Mouse (Mus musculus): ENCODE data around the gene Dennd4a.

DNA sequence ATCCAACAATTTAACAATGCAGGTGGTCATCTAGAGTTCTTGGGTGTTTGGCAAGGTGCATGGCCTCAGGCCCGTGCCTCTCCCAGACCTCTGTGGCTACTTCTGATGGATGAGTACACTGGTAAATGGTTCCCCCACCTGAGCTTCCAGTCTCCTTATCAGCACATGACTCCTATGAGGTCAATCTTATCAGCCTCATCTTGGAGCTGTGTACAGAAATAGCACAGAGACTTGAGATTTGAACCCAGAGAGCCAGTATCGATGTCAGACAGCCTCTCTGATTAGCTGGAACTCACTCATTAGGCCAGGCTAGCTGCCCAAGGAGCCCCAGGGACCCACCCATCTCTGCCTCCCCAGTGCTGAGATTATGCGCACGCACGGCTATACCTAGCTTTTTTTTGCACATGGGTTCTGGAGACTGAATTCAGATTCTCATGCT is 40.7 kb upstream of the Dennd4a start:
- no peak for TF ChIP-seq CTCF (IDR thresholded peaks at IDR 0.05; ENCODE audit: control insufficient read depth, insufficient read depth, low read length)
- TF ChIP-seq POLR2A (IDR thresholded peaks at IDR 0.05; ENCODE audit: borderline replicate concordance, control insufficient read depth, low read depth, low read length), result no peak

Measured in bone marrow, adult 2 months (tissue).